Mouse (Mus musculus) forebrain, embryonic 10.5 days (tissue): Measurements from ENCODE around the gene Gm30302. TPM values are rescaled to one million over a fixed set of nuclear protein-coding genes. Genes with fewer than 3 reads are reported as not detected.

Experiments used
- polyA plus RNA-seq: library from polyadenylated mRNA; unstranded; fragments of >200 nt; fragmentation: Nextera tagmentation; extraction: Ambion mirVana; gene quantifications from 2 replicates; pipeline ENCODE4 v1.2.1, GENCODE M21; 2016

Gm30302 gene
- polyA plus RNA-seq, 1 experiment from 2014 or later: not detected

Other genes with a start within 250 kb of the Gm30302 start
- 0.99 and 1.1 TPM in 2 replicates for gene Omd, start 216.5 kb downstream of the Gm30302 start, polyA plus RNA-seq
- 1.7 and 2.6 TPM in 2 replicates for gene Ogn, start 191.0 kb downstream of the Gm30302 start, polyA plus RNA-seq
- gene Cenpp, start 146.2 kb downstream of the Gm30302 start, polyA plus RNA-seq: 36.4 and 37.1 TPM in 2 replicates
- gene Nol8, start 145.9 kb downstream of the Gm30302 start, polyA plus RNA-seq: 23.1 and 25.9 TPM in 2 replicates
- 120 and 125 TPM in 2 replicates for gene Iars, start 116.9 kb downstream of the Gm30302 start, polyA plus RNA-seq